ENCODE assay signal across 22 mouse cellular contexts in the genomic region with DNA sequence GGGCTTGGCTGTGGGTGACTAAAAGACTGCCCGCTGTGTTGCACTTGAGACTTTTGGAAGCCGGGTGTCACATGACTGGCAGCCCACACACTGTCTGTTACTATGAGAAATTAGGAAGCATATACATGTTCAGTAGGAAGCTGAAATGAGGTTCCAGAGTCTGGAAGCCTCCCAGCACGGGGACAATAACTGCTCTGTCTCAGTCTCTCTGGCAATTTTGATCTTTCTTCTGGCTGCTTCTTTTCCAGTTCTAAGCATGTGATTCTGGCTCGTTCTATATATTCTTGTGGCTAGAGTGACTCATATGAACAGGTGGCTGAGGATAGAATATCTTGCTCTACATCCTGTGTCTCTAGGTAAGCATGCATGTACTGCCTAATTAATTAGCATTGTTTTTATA. TPM values are rescaled to one million over a fixed set of nuclear protein-coding genes. Genes with fewer than 3 reads are reported as not detected.
A peak's percentile ranks its signal among the peaks of the same experiment; 100 is the strongest.
DNase-seq lines count a peak whose midpoint lies in the region; ATAC-seq and TF ChIP-seq lines count a peak whose summit lies in the region.
"Had no signal": no experiment of that assay in that cellular context is flagged by ENCODE, and none has a peak within 500 bp of the region (broad histone marks: within the 10 kb centered on the region; RNA-seq: fewer than 3 reads in every experiment).

No protein-coding gene starts in this region.

- no peak overlapping the region for H3K4me3 ChIP-seq in myocyte
- H3K4me3 ChIP-seq: embryonic facial prominence, embryonic 13.5 days; forebrain, embryonic 13.5 days; heart, adult 2 months; heart, embryonic 12.5 days; hindbrain, embryonic 10.5 days had no signal

- peak; percentile 91 for ATAC-seq in frontal cortex, adult (ENCODE audit: low TSS enrichment)
- ATAC-seq: forebrain, embryonic 13.5 days; forebrain, postnatal 0 days had no signal

- TF ChIP-seq POLR2A in myocyte (IDR thresholded peaks at IDR 0.05; ENCODE audit: insufficient read length, low read depth) = no peak

- no peaks in the 10 kb centered on the region for H3K27me3 ChIP-seq in myocyte (ENCODE audit: control insufficient read depth, insufficient read depth, insufficient read length)
- H3K27me3 ChIP-seq: CH12.LX; embryonic facial prominence, embryonic 13.5 days; forebrain, embryonic 13.5 days; heart, embryonic 12.5 days had no signal

- no peak overlapping the region for H3ac ChIP-seq in myocyte (ENCODE audit: control insufficient read depth, insufficient read length)

- H3K4me2 ChIP-seq in myocyte (ENCODE audit: low read depth) = peak overlapping the region; percentile 33
- H3K4me2 ChIP-seq: embryonic facial prominence, embryonic 13.5 days; forebrain, embryonic 13.5 days; heart, embryonic 12.5 days; hindbrain, embryonic 14.5 days had no signal

- H3K79me2 ChIP-seq in myocyte (ENCODE audit: control insufficient read depth, insufficient read depth) = no peaks in the 10 kb centered on the region

- no peaks in the 10 kb centered on the region for H3K36me3 ChIP-seq in myocyte (ENCODE audit: control insufficient read depth, insufficient read depth)
- H3K36me3 ChIP-seq: embryonic facial prominence, embryonic 13.5 days; heart, embryonic 12.5 days; hindbrain, embryonic 10.5 days had no signal

- no peak for DNase-seq in frontal cortex, postnatal 25 days (ENCODE audit: low spot score in 2 of 2)
- peak; percentile 33 for DNase-seq in lung, postnatal 36 days
- DNase-seq in lung, postnatal 25 days (ENCODE audit: low spot score) = no peak
- DNase-seq in 3134 (ENCODE audit: extremely low read depth, insufficient read length, low spot score) = peak; percentile 12
- DNase-seq in thymus, postnatal 25 days = no peak
- DNase-seq in thymus, postnatal 14 days = no peak
- DNase-seq: adrenal gland, adult 2 months; adrenal gland, postnatal 25 days; cerebellum, adult 8-10 months; cerebellum, postnatal 14 days; forebrain, postnatal 0 days; gastrocnemius, postnatal 10 days; heart, adult 2 months had no signal

TF ChIP-seq in myocyte, 11 proteins besides CTCF, POLR2A, EP300 and RAD21:
- no peak for TF ChIP-seq MYOD1 (IDR thresholded peaks at IDR 0.05; ENCODE audit: control insufficient read depth in 1 of 3, insufficient read length in 2 of 3, low read depth in 2 of 3)
- TF ChIP-seq TCF12 (IDR thresholded peaks at IDR 0.05; ENCODE audit: insufficient read depth, poor library complexity, severe bottlenecking) = no peak
- TF ChIP-seq MYOG (IDR thresholded peaks at IDR 0.05; ENCODE audit: control insufficient read depth in 1 of 3, insufficient read depth in 1 of 3, insufficient read length in 2 of 3, low read depth in 2 of 3) = peak in 1 of 3 experiments; percentile 18

RNA-seq across cellular contexts. Expression of a gene that starts 9.3 kb away (rescaled TPM):
- polyA plus RNA-seq in myocyte (2012; fragmentation: generic; extraction: Trizol) = 6.5 TPM

RNA-seq across cellular contexts. Expression of a gene that starts 33.1 kb away (rescaled TPM):
- not detected for polyA plus RNA-seq in myocyte (2012; fragmentation: generic; extraction: Trizol)
- polyA plus RNA-seq: adrenal gland, adult 2 months; embryonic facial prominence, embryonic 13.5 days; forebrain, embryonic 13.5 days; heart, embryonic 12.5 days; heart, embryonic 16.5 days; hindbrain, embryonic 10.5 days; hindbrain, embryonic 14.5 days had no signal

Comparison
In these comparisons a context has a peak if more than half of its experiments do, and no peak if none do; other contexts are left out.
1. DNase-seq: peak in lung, postnatal 36 days (single experiment) and 3134 (single experiment); none in frontal cortex, postnatal 25 days (0 of 2), lung, postnatal 25 days (single experiment), thymus, postnatal 25 days (single experiment) and thymus, postnatal 14 days (single experiment).